Mouse (Mus musculus): ENCODE data around the gene Porcn. TPM values are rescaled to one million over a fixed set of nuclear protein-coding genes. Genes with fewer than 3 reads are reported as not detected.

The Porcn gene
- 32.0 and 33.2 TPM in 2 replicates for polyA plus RNA-seq (2012; rRNA removed)

GRCm38 (mm10) chrX:8206015-8206693 lies at the start of gene Porcn:
TSS of gene Porcn (minus strand) at chrX:8206525.
- DNase-seq (ENCODE audit: low read depth): no peak

DNA sequence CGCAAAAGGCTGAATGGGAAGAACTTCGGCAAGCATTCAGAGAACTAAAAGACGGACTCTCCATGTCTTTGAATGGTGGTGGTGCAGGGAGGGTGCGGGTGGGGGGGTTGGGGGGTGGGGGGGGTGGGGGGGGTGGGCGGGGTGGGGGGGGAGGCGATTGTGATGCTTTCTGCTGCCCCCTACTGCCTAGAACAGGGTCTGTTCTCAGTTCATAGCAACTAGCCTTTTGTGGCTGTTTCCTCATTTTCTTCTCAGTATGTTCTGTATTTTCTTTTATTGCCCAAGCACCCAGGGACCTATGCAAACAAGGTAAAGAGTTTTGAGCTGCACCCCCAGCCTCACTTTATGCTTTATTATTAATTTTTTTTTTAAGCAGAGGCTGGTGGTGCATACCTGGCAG lies 49.5 kb upstream of the Porcn start:
- DNase-seq (ENCODE audit: low read depth): no peak

GRCm38 (mm10) chrX:8253711-8254110 lies 47.4 kb upstream of the Porcn start:
- DNase-seq (ENCODE audit: low read depth): no peak

DNA sequence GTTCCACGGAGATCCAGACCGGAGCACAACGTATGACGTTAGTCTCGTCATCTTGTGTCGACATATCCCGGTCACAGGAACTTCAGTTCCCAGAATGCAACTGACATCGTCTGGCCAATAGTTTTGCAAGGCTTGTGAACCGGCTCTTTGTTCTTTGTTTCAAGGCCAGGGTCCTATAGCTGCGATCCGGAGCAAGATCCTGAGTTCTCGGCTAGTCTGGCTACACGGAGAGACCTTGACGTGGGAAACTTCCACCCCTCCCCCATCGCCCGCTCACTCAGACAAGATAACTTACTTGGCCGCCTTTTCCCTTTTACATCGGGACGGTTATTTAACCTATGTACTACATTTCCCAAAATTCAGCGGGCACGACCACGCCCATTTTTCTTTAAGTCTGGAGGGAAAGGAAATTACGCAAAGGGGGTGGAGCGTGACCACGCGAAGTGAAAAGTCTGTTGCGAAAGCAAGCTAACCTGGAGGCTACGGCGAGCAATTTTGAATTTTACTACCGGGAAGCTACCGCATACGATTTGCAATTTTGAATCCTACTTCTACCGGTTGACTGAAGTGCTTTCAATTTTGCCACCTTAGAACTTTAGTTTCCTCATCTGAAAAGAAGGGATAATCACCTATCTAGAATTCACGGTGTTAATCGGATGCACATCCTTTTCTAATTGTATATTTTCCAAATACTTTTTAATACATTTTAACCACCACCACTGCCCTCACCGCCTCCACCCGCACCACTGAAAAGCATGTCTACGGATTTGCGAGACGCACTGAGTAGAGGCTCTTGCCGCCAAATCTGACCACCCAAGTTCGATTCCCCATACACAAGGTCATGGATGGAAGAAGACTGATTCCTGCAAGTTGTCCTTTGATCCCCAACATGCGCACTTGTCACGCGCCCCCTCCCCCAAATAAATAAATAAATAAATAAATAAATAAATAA lies 46.3 kb upstream of the Porcn start, which contains the start of gene Ftsj1:
Gene Ftsj1, minus strand, starts transcription at position 73 of the 952 bp plus-strand sequence.
- peak; percentile 75 for DNase-seq (ENCODE audit: low read depth)

DNA sequence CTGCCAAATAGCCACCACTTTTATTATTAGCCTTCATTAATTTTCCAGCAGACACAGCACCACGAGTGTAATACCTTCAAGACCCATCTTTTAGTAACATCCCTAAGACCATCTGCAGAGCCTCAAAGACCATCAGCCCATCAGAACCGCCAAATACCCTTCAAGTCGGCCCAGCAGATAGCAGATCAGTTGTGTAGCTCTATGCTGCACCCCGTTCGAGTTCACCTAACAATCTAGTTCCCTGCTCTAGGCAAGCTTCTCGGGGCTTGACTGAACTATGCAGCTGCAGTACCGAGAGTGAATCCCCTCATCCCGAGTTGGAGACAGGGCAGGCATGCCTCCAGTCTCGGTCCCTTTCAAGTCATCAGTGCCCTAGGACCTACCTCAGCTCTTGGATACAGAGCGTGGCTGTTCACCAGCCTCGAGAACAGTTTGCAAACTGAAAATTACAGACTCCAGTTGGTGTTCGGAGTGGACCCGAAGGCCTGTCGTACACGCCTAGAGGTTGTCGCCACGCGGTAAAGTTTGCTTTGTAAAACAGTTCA lies 45.5 kb upstream of the Porcn start:
- DNase-seq (ENCODE audit: low read depth): no peak

- no peak for DNase-seq (ENCODE audit: low read depth)
Observed at GRCm38 (mm10) chrX:8248542-8249120, 42.3 kb upstream of the Porcn start.

- no peak for DNase-seq (ENCODE audit: low read depth)
Observed at GRCm38 (mm10) chrX:8247680-8248079, 41.4 kb upstream of the Porcn start.

- DNase-seq (ENCODE audit: low read depth): no peak
Observed at GRCm38 (mm10) chrX:8238804-8239395, 32.6 kb upstream of the Porcn start.

GRCm38 (mm10) chrX:8236704-8237103 lies 30.4 kb upstream of the Porcn start:
- no peak for DNase-seq (ENCODE audit: low read depth)

DNA sequence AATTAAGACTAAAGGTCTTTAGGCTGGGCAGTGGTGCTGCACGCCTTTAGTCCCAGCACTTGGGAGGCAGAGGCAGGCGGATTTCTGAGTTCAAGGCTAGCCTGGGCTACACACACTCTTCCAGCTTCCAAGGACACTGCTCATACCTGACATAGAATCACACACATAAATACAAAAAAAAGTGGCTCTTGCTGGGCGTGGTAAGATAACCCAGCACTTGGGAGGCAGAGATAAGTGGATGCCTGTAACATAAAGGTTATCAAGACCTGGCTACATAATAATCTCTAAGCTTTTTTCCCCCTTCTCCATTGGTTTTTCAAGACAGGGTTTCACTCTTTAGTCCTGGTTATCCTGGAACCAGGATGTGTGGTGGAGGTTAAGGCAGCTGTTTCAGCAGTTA lies 27.3 kb upstream of the Porcn start:
- DNase-seq (ENCODE audit: low read depth): no peak

- DNase-seq (ENCODE audit: low read depth): no peak
Observed at GRCm38 (mm10) chrX:8230272-8230671, 23.9 kb upstream of the Porcn start.

GRCm38 (mm10) chrX:8223473-8223872 lies 17.1 kb upstream of the Porcn start:
- no peak for DNase-seq (ENCODE audit: low read depth)

DNA sequence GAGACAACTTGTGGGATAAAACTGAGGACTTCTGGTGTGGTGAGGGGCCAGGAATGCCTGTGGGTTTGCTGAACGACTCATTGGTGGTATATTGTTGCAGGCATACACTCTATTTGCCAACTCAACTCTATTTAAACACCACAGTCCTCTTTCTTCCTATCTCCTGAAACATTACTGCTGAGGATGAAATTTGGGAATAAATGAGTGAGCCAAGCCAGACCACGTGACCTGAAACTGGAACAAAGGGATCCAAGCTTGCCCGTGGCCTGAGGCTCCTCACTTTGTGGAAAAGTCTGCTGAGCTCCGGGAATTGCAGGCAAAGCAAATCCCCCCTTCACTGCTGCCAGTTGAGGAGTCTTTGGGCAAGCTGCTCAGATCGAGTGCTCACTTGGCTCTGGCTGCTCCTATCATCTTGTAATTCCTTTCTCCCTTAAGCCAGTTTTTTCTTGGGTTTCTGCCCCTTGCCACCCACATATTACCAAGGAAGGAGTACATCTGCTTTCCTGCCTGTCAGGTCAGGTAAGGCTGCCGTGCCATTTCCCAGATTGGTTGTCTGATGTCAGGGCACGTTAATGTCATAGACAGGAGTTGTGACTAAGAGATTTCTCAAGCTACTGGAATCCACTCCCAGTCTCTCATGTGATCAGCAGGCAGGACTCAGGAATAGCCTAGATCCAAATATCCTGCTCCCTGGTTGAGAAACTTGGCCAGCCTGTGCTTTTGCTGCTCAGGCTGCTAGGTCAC lies 16.5 kb upstream of the Porcn start:
- DNase-seq (ENCODE audit: low read depth): peak; percentile 86

- no peak for DNase-seq (ENCODE audit: low read depth)
Observed at GRCm38 (mm10) chrX:8222296-8222677, 16.0 kb upstream of the Porcn start.

DNA sequence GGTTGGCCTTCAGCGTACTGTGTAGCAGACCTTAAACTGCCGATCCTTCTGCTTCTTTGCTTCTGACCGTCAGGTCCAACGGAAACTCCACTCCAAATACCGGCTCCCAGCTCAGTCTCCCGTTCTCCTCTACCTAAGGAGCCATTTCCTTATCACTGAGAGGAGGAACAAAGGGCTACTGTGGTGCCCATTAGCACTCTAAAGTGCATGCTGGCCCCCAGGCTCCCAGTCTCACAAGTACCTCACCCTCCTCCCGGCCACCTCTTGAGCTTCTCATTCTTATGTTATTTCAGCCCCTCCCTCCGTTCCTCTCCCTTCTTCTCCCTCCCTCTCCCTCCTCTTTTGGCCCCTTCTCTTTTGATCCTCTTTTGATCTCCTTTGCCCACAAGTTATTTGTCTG lies 13.3 kb upstream of the Porcn start:
- no peak for DNase-seq (ENCODE audit: low read depth)

DNA sequence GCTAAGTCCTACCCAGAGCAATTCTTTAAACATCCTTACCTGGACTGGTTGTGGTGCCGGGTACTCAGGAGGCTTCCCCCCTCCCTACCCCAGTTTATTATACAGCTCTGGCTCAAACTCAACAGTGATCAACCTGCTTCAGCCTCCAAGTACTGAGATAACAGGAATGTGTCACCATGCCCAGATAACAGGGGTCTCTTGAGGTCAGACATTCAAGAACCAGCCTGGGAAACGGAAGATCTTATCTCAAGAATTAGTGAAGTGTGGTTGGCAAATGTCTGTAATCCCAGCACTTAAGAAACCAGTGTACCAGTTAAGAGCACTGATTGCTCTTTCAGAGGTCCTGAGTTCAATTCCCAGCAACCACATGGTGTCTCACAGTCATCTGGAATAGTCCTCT lies 11.8 kb upstream of the Porcn start:
- no peak for DNase-seq (ENCODE audit: low read depth)

DNA sequence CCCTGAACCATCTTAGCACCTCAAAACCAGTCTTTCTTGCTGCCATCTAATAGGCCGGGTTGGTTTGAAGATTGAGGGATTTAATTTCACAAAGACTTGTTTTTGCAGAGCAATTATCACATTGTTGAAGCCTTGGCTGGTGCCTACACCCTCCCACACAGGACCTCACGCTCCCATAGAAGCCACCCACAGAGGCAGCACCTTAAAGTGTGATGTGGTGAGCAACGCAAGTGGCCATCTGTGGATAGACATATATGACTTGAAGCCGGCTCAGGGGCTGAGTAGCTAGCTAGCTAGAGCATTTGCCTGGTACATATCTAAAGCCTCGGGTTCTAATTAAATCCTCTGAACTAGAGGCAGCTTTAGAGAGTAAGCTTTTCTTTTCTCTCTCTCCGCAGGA lies 11.1 kb upstream of the Porcn start:
- DNase-seq (ENCODE audit: low read depth): no peak

DNA sequence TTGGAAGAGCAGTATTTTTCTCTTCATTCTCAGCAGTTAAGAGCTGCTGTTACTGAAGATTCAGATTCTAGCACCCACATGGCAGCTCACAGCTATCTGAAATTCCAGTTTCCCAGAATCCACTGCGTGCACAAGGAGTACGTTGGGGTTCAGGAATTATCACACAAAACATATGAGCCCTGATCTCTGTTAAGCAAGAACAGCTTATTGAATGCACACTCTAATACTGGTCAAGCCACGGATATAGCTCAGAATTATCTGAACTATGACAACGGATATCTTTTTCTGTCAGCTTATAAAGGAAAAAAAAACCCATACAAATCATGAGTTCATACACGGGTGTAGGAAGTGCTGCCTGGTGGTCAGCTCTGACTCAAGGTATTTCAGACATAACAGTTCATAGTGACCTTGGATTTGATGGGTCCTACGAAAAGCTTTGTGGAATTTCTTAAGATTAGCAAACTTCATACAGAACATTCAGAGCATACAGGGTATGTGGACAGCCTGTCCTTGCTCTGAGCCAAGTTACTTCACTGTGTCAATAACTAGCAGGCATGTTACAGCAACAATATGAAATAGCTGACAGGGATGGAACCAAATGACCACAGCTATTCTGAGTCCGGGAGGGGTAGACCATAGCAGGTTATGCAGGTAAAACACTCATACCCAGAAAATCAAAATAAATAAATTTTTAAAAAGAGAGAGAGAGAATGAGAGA lies 5.3 kb upstream of the Porcn start:
- no peak for DNase-seq (ENCODE audit: low read depth)

GRCm38 (mm10) chrX:8209720-8210119 lies 3.4 kb upstream of the Porcn start:
- DNase-seq (ENCODE audit: low read depth): no peak

DNA sequence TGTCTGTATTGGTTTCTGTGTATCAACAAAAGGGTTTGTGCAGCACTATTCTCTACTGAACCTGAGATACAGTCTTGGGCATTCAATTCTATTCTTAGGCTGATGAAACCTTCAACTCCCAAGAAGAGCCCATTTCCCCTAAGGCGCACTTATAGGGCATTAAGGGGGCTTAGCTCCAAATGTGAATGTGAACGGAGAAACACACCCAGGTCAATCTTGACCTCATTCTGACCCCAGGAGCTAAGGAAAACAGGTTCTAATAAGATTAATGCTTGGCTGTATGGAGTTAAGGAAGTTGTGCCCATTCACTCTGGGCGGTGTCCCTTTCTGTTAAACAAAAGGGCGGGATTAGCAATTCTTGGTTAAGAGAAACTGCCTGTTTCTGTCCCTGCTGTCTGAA lies 899 bp upstream of the Porcn start:
- no peak for DNase-seq (ENCODE audit: low read depth)
